Mouse (Mus musculus): ENCODE data around the gene Tssk2. TPM values are rescaled to one million over a fixed set of nuclear protein-coding genes. Genes with fewer than 3 reads are reported as not detected.
A peak's percentile ranks its signal among the peaks of the same experiment; 100 is the strongest.

Gene Tssk2
- polyA plus RNA-seq, 1 experiment from 2014 or later, result 0.08 TPM

DNA sequence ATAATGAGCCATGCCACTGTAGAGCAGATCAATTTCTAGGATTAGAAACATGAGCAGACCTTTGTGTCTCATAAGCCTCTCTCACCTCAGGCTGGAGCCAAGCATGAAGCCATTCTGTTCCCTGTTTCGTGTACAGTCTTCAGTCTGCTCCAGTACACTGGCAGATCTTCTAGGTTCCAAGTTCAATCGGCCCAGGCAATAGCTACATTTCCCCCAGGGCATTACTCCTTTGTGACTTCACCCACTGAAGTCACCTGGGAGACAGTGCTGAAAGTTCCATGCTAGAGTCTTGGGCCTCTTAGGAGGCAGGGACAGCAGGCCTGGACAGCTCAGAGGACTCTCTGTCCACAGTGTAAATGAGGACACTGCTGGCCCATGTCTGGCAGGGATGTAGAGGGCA, 4.5 kb upstream of the Tssk2 start, which contains the start of gene Tssk1:
Tssk1 (plus strand) TSS at position 301 of the 400 bp plus-strand sequence.
- TF ChIP-seq CTCF (IDR thresholded peaks at IDR 0.05), result no peak
- DNase-seq (ENCODE audit: low read depth, low spot score) (no peak), ATAC-seq (no peak)
- ChIA-PET POLR2A (no interaction called here), CTCF (no interaction called here)
- no peaks in the 10 kb centered on the region for H3K27me3 ChIP-seq
- in situ Hi-C loops (cut with MboI; ENCODE audit: low pct_unique_long_range_greater_than_20kb), result no loop called here

DNA sequence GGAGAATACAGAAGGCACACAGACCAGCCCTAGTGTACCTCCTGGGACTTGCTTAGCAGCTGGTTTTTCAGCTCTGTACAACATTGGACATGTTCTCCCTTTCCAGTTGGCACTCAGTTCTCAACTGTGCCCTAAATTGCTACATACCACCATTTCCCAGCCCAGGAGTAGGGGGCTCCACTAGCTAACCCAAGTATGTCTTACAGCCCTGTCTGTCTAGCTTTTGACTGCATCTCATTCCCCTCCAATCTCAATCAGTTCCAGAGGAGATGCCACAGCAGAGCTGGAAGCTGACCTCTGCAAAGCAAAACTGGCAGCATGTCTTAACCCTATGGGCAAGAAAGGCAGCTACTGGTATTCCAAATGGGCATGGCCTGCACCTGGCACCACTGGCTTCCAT, 2.3 kb upstream of the Tssk2 start:
- DNase-seq (ENCODE audit: low read depth, low spot score), result no peak
- CTCF ChIA-PET, result interaction anchor here (1.2 kb wide), 1 partner anchor 13 kb away, joined by 3 read pairs; no protein-coding TSS in a partner anchor
- POLR2A ChIA-PET, result interaction anchor here (0.6 kb wide), 1 partner anchor 299 kb away, joined by 5 read pairs; no protein-coding TSS in a partner anchor
- in situ Hi-C loops (cut with MboI; ENCODE audit: low pct_unique_long_range_greater_than_20kb), result no loop called here
- H3K27me3 ChIP-seq, result no peaks in the 10 kb centered on the region
- ATAC-seq, result no peak
- TF ChIP-seq CTCF (IDR thresholded peaks at IDR 0.05), result no peak

DNA sequence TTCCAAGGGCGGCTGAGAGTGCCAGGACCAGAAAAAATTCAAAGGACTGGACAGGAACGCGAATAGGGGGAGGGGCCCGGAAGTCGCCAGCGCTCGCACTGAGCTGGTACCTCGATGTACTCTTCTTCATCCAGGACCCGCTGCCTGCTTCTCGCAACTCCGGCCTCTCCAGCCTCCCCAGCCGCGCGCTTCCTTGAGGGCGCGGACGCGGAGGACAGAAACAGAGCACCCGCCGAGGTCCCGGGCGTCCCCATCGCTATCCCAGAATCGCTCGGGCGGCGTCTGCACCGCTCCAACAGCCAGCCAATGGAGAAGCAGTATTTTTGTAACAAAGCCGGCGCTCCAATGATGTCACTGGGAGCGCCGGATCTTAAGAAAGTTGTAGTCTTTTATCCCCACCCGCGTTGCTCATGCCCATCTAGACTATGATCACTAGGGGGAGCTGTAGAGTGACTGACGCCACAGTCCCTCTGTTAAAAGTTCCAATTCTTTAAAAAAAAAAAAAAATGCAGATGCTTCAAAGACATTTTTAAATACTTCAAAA, 12.7 kb downstream of the Tssk2 start, which contains the start of gene Ess2:
Ess2 (minus strand) TSS at position 297 of the 544 bp plus-strand sequence.
- DNase-seq (ENCODE audit: low read depth, low spot score) (peak; percentile 71), ATAC-seq (peak; percentile 86)
- POLR2A ChIA-PET, result interaction anchor here (1.6 kb wide), 1 partner anchor 10 kb away, joined by 7 read pairs; no protein-coding TSS in a partner anchor
- in situ Hi-C loops (cut with MboI; ENCODE audit: low pct_unique_long_range_greater_than_20kb), result loop anchor here (5.0 kb wide), 2 partner anchors 76 to 126 kb away; no protein-coding TSS in a partner anchor
- CTCF ChIA-PET, result interaction anchor here (2.8 kb wide), 1 partner anchor 10 kb away, joined by 10 read pairs; no protein-coding TSS in a partner anchor
- peaks cover 41% of the 10 kb centered on the region for H3K27me3 ChIP-seq
- no peak for TF ChIP-seq CTCF (IDR thresholded peaks at IDR 0.05)

DNA sequence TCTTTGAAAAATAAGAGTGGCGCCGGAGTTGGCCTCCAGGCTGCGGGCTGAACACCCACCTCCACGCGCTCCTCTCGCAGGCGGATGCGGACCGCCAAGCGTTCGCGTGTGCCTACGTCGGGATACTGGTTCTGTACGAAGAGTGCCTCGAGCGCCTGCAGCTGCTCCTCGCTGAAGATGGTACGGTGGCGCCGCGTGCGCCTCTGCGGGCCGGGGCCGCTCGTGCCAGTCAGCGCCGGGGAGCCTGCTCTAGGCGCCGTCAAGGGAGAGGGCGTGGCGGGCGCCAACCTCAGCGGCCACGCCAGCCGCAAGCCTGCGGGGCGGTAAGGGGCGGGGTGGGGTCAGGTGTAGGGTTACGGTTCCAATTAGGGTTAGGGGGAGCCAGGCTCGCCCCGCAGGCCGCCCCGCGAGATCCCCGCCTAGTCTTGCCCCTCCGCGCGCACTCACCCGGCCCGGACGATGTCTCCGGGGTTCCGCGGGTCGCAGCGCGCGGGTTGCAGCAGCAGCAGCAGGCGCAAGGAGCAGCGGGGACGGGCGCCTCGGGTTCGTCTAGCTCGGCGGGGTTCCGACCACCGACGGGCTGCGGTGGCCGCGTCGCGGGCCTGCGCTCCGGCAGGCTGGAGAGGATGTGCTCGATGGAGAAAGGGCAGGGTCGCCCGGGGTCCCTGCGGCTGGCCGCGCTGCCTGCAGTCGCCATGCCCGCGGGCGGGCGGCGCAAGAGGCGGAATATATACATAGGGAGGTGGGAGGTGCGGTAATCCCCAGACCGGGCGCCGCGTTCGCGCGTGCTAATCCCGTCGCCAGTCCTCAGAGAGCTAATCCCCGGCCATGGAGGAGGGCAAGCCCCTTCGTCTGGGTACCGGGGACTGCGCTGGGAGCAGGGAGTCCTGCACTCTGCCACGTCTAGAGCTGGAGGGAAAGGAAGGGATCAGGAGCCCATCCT, 16.1 kb downstream of the Tssk2 start, which contains the start of gene Gsc2:
Gsc2 (minus strand) TSS at position 753 of the 943 bp plus-strand sequence.
- H3K27me3 ChIP-seq, result peaks cover 57% of the 10 kb centered on the region
- POLR2A ChIA-PET, result interaction anchor here (0.9 kb wide), 1 partner anchor 31 kb away, joined by 3 read pairs; no protein-coding TSS in a partner anchor
- no peak for DNase-seq (ENCODE audit: low read depth, low spot score)
- TF ChIP-seq CTCF (IDR thresholded peaks at IDR 0.05), result no peak
- in situ Hi-C loops (cut with MboI; ENCODE audit: low pct_unique_long_range_greater_than_20kb), result loop anchor here (5.0 kb wide), 2 partner anchors 73 to 123 kb away; no protein-coding TSS in a partner anchor
- no peak for ATAC-seq
- CTCF ChIA-PET, result no interaction called here

DNA sequence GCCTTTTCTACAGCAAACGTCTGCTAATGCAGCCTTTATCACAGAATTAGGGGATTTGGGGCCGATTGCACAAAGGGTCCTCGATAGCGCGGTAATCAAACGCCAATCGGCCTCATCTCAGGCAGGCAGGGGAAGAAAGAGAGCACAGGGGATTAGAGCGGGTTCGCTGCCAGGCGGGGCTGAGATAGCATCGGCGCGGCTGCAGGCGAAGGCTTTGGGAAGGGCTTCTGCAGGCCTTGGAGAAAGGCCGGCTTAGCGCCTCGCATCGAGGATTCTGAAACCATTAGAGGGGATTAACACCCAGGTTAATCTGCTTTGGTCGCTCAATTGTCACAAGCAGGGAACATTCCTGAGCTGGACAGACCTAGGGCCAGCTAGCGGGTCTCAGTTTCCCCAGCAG, 22.1 kb downstream of the Tssk2 start:
- no peak for TF ChIP-seq CTCF (IDR thresholded peaks at IDR 0.05)
- in situ Hi-C loops (cut with MboI; ENCODE audit: low pct_unique_long_range_greater_than_20kb), result no loop called here
- no peak for ATAC-seq
- peaks cover 22% of the 10 kb centered on the region for H3K27me3 ChIP-seq
- DNase-seq (ENCODE audit: low read depth, low spot score), result no peak
- POLR2A ChIA-PET, result interaction anchor here (1.4 kb wide), 1 partner anchor 10 kb away, joined by 7 read pairs; no protein-coding TSS in a partner anchor
- CTCF ChIA-PET, result interaction anchor here (1.5 to 2.1 kb wide), 2 partner anchors 9 to 18 kb away, joined by 7 to 10 read pairs; partner anchors contain the start of gene Ess2

DNA sequence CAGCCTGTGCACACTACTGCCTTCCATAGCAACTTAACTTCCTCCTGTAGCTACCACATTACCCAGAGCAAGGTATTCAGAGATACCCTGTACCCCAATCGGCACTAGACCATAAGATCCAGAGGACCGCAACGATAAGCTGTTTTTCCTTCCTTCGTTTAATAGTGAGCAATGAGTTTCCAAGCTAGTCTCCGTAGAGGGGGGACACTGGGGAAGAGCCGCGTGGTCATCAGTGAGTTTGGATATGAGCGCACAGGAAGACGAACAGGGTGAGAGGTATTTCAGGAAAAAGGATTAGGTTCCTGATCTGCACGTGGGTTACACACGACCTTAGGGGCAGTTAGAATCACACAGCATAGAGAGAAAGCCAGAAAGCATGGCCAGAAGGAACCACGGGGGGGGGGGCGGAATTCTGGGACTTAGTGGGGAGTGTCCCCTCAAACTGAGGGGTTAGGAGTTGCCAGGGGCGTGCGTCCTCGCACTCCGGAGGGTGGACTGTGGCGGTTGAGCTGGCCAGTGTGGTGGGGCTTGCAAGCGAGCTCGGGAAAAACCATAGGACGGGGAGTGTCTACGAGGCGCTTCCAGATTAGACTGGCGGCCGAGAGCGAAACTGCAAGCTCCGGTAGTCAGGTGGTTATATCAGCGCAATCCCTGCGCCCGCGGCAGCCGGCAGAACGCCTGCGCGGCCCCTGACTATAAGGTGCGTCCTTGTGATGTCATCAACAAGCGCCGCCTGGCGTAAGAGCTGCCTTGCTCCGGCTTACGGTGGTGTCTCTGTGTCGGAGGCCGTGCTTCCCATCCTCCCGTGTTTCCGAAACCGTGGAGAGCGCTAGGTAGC, 23.1 kb downstream of the Tssk2 start:
- CTCF ChIA-PET, result interaction anchor here (1.2 to 2.1 kb wide), 3 partner anchors 10 to 37 kb away, joined by 3 to 10 read pairs (median 7); partner anchors contain the start of gene Ess2
- POLR2A ChIA-PET, result interaction anchor here (0.5 to 1.9 kb wide), 4 partner anchors 11 to 309 kb away, joined by 3 to 7 read pairs (median 5); partner anchors contain the start of gene Gm20518
- TF ChIP-seq CTCF (IDR thresholded peaks at IDR 0.05), result no peak

DNA sequence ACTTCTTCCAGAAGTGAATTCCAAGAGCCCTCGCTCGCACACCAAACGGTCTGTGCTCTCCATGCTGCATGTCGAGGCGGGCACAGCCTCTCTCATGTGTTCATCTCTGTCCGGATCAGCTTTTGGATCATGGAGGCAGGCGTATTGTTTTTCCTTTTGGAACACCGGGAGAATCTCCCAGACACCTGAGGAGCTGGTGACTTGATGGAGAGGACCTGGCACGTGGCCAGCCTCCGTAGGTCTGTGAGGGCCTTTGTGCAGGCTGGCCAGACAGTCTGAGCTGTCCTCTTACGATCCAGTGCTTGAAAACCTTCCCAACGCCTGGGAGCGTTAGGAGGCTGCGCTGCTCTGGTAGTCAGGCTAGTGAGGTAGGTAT, 23.7 kb downstream of the Tssk2 start:
- ATAC-seq, result no peak
- no peak for TF ChIP-seq CTCF (IDR thresholded peaks at IDR 0.05)
- H3K27me3 ChIP-seq, result peaks cover 6% of the 10 kb centered on the region
- in situ Hi-C loops (cut with MboI; ENCODE audit: low pct_unique_long_range_greater_than_20kb), result no loop called here
- POLR2A ChIA-PET, result interaction anchor here (0.7 to 1.9 kb wide), 3 partner anchors 12 to 86 kb away, joined by 3 to 7 read pairs (median 7); partner anchors contain the start of gene Gm20518
- no peak for DNase-seq (ENCODE audit: low read depth, low spot score)
- CTCF ChIA-PET, result interaction anchor here (1.2 to 2.1 kb wide), 3 partner anchors 10 to 38 kb away, joined by 3 to 10 read pairs (median 7); partner anchors contain the start of gene Ess2

More for the DNA sequence above, 23.1 kb downstream of the Tssk2 start:
- DNase-seq (ENCODE audit: low read depth, low spot score), result peak; percentile 77
- peak; percentile 78 for ATAC-seq
- in situ Hi-C loops (cut with MboI; ENCODE audit: low pct_unique_long_range_greater_than_20kb), result no loop called here
- H3K27me3 ChIP-seq, result peaks cover 12% of the 10 kb centered on the region

DNA sequence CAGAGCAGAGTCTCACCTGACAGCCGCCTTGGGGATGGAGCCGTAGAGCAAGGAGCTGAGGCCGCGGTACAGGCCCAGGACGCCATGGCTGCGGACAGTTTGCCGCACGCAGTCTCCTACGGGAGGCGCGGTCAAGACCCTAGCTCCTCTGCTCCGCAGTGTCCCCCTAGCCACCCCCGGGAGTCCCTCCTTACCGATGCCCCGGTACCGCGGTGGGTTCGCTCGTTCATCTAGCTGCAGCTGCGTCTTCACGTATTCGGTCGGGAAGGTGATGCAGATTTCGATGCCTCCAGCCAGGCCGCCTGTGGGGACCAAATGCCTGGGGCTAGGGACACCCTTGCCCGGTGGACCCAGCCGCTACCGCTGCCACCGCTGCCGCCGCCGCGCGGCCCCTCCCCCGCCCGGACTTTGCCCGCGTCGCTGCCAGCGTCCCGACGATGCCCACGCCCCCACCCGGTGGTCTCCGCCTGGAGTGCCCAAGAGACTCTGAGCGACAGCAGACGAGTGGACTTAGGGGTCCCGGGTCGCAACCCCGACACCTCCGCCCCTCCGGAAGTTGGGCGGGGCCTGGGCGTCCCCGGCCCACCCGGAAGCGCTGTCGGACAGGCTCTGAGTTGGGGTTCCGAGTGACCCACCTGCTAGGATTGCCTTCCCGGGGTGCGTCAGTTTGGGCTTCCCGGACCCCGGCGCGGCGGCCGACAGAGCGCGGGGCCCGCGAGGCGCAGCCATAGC, 29.1 kb downstream of the Tssk2 start:
- in situ Hi-C loops (cut with MboI; ENCODE audit: low pct_unique_long_range_greater_than_20kb), result no loop called here
- TF ChIP-seq CTCF (IDR thresholded peaks at IDR 0.05), result no peak
- ATAC-seq (peak; percentile 2), DNase-seq (ENCODE audit: low read depth, low spot score) (no peak)
- CTCF ChIA-PET, result interaction anchor here (1.0 to 2.2 kb wide), 2 partner anchors 11 to 13 kb away, joined by 3 to 19 read pairs; no protein-coding TSS in a partner anchor
- no peaks in the 10 kb centered on the region for H3K27me3 ChIP-seq
- POLR2A ChIA-PET, result interaction anchor here (1.4 kb wide), 1 partner anchor 9 kb away, joined by 4 read pairs; no protein-coding TSS in a partner anchor
